Mouse (Mus musculus) layer of hippocampus, adult 6 months (tissue): ENCODE data around the gene Krtap6-2. TPM values are rescaled to one million over a fixed set of nuclear protein-coding genes. Genes with fewer than 3 reads are reported as not detected.

Experiments used
- long read RNA-seq, 2 experiments: library from polyadenylated mRNA; unstranded; transcript quantifications; one replicate each; pipeline ENCODE4 v2.0.0; 2019 to 2020
- polyA plus RNA-seq: library from polyadenylated mRNA; unstranded; fragments of <200 nt; fragmentation: Nextera tagmentation; gene quantifications from 2 replicates; pipeline ENCODE4 v1.2.3, GENCODE M21; 2021

The Krtap6-2 gene
- polyA plus RNA-seq: not detected in 2 replicates
- long read RNA-seq, experiment 1: 0 reads
- long read RNA-seq, experiment 2: 0 reads

DNA sequence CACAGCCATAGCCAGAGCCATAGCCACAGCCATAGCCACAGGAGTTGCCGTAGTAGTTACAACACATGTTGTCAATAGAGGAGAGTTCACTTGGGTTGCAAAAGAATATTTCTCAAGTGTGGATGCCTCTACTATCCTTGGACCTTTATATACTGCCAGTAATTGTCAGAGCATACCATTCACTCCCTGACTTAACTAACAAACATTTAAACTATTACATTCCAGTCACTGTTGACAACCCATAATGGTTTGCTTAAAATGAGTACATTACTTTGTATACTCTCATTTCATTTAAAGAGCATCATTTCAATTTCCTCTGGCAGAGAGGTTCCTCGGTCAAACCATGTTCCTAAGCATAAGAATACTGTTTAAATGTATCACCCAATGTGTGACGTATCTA lies at the start of gene Krtap6-2:
TSS of gene Krtap6-2 (minus strand) at position 101 of the 400 bp plus-strand sequence.

DNA sequence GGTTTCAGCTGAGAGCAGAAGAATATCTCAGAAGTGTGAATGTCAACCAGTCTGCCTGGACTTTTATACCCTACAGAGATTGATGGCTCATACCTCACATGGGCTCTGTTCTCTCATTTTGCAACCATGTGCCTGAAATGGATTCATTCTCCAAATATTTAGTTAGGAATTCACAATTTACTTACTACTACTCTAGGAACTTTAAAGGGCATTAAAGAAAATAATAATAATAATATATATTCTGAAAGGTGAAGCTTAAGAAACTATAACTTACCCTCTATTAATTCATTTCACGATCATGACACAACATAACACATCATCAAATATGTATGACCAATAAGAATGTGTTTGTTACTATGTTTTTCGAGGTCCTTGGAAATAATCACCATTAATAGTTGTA lies 16.1 kb downstream of the Krtap6-2 start, which contains the start of gene Krtap21-1:
TSS of gene Krtap21-1 (minus strand) at position 101 of the 400 bp plus-strand sequence.

Other genes with a start within 250 kb of the Krtap6-2 start
- gene 1110057P08Rik, start 245.4 kb downstream of the Krtap6-2 start, polyA plus RNA-seq: not detected in 2 replicates
- gene Krtap20-2, start 214.2 kb downstream of the Krtap6-2 start, polyA plus RNA-seq: not detected in 2 replicates
- not detected in 2 replicates for gene Krtap21-1, start 16.2 kb downstream of the Krtap6-2 start, polyA plus RNA-seq
- not detected in 2 replicates for gene Krtap8-1, start 67.8 kb upstream of the Krtap6-2 start, polyA plus RNA-seq
- gene Krtap7-1, start 88.2 kb upstream of the Krtap6-2 start, polyA plus RNA-seq: not detected in 2 replicates
- not detected in 2 replicates for gene Krtap11-1, start 151.1 kb upstream of the Krtap6-2 start, polyA plus RNA-seq